Mouse (Mus musculus): ENCODE data around the gene Lrrc58. TPM values are rescaled to one million over a fixed set of nuclear protein-coding genes. Genes with fewer than 3 reads are reported as not detected.

The Lrrc58 gene
- polyA plus RNA-seq, 1 experiment from 2014 or later, result 53.6 TPM

DNA sequence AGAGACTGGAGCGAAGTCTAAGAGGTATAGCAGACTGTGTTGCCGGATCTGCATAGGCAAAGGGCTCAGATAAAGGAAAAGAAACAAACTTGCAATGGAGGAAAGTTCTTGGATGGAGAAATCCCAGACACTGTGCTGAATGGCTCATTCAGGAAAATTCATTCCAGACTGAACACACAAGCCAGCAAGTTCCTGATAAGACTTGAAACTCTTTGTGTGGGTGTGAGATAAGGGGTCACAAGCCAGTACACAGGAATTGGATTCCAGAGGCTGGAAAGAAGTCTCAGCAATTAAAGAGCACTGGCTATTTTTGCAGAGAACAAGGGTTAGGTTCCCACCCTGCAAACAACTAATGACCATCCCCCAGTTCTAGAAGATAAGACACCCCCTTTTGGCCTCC lies 25.8 kb downstream of the Lrrc58 start:
- 7% methylated on average over 2 of the region's 2 CpGs for WGBS
- no peak overlapping the region for H3K4me3 ChIP-seq
- no peaks in the 10 kb centered on the region for H3K9me3 ChIP-seq (replicated peaks)
- H3K9ac ChIP-seq, result no peak overlapping the region
- H3K4me1 ChIP-seq (replicated peaks), result peaks cover 39% of the 10 kb centered on the region
- 0 out of 2 replicates have a peak, but pooled peaks cover 4% of the 10 kb centered on the region for H3K36me3 ChIP-seq
- H3K27ac ChIP-seq (ENCODE audit: poor library complexity, severe bottlenecking), result peak overlapping the region; percentile 95
- H3K4me2 ChIP-seq, result peak overlapping the region; percentile 22
- ATAC-seq (ENCODE audit: insufficient number of reproducible peaks, low FRiP score), result peak; percentile 88
- no peaks in the 10 kb centered on the region for H3K27me3 ChIP-seq (replicated peaks)

GRCm38 (mm10) chr16:37898790-37899189 lies 30.6 kb downstream of the Lrrc58 start:
- H3K27ac ChIP-seq (ENCODE audit: poor library complexity, severe bottlenecking), result no peak overlapping the region
- 83% methylated on average over 5 of the region's 5 CpGs for WGBS

DNA sequence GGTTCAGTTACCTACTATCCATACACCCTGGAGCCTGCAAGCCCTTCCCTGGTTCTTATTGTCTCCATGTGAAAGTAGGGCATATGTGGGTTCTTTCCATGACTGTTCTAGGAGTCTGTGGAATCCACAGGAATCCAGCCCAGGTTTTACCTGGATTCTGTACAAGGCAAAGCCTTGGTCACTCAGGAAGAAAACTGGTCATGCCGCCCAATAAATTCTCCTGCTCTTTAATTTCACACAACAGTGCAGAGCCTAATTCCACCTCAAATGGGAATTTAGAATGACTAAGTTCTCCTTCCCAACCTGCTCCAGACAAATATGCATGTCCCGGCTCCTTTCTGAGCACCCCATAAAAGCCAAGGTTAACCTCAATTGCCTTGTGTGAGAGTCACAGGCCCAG lies 31.2 kb downstream of the Lrrc58 start:
- Histone ChIP-seq H3K27ac (ENCODE audit: poor library complexity, severe bottlenecking) (no peak overlapping the region), H3K9ac (no peak overlapping the region), H3K4me1 (replicated peaks) (peaks cover 19% of the 10 kb centered on the region), H3K9me3 (replicated peaks) (no peaks in the 10 kb centered on the region), H3K4me2 (no peak overlapping the region), H3K4me3 (no peak overlapping the region), H3K27me3 (replicated peaks) (no peaks in the 10 kb centered on the region), H3K36me3 (no peaks in the 10 kb centered on the region)
- no peak for ATAC-seq (ENCODE audit: insufficient number of reproducible peaks, low FRiP score)
- WGBS, result 47% methylated on average over 2 of the region's 2 CpGs

More at GRCm38 (mm10) chr16:37898790-37899189, 30.6 kb downstream of the Lrrc58 start:
- peaks cover 24% of the 10 kb centered on the region for H3K4me1 ChIP-seq (replicated peaks)
- H3K36me3 ChIP-seq, result no peaks in the 10 kb centered on the region
- H3K9me3 ChIP-seq (replicated peaks), result no peaks in the 10 kb centered on the region
- no peak overlapping the region for H3K4me3 ChIP-seq
- no peak for ATAC-seq (ENCODE audit: insufficient number of reproducible peaks, low FRiP score)
- no peak overlapping the region for H3K4me2 ChIP-seq
- H3K9ac ChIP-seq, result no peak overlapping the region
- H3K27me3 ChIP-seq (replicated peaks), result no peaks in the 10 kb centered on the region

DNA sequence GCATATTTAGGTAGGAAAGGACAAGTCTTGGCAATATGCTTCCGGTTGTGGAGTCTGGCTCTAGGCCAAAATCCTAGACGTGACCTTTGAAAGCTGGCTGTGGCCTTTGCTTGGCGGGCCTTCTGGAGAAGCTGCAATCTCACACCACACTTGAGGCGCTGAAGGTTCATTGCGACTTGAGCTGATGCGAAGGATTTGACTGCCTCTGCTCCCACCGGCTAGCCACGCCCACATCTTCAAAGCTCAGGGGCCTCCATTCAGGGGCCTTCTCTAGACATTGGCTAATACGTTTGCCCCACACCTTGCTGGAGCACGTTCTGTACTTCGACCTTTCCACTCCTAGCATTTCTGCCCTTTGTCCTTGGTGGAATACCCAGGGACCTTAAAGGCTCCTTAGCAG lies 33.1 kb downstream of the Lrrc58 start:
- H3K27me3 ChIP-seq (replicated peaks), result no peaks in the 10 kb centered on the region

GRCm38 (mm10) chr16:37906456-37906855 lies 38.3 kb downstream of the Lrrc58 start:
- Histone ChIP-seq H3K9me3 (replicated peaks) (0 out of 2 replicates have a peak, but pooled peaks cover 5% of the 10 kb centered on the region), H3K4me3 (no peak overlapping the region), H3K4me2 (no peak overlapping the region), H3K27me3 (replicated peaks) (0 out of 2 replicates have a peak, but pooled peaks cover 4% of the 10 kb centered on the region), H3K9ac (no peak overlapping the region), H3K4me1 (replicated peaks) (peaks cover under 1% of the 10 kb centered on the region; the same call in 1 of the 2 replicates), H3K36me3 (no peaks in the 10 kb centered on the region), H3K27ac (ENCODE audit: poor library complexity, severe bottlenecking) (no peak overlapping the region)
- ATAC-seq (ENCODE audit: insufficient number of reproducible peaks, low FRiP score), result no peak
- 88% methylated on average over 3 of the region's 3 CpGs for WGBS

More for the DNA sequence above, 33.1 kb downstream of the Lrrc58 start:
- H3K36me3 ChIP-seq, result no peaks in the 10 kb centered on the region
- 0 out of 2 replicates have a peak, but pooled peaks cover 5% of the 10 kb centered on the region for H3K9me3 ChIP-seq (replicated peaks)
- H3K27ac ChIP-seq (ENCODE audit: poor library complexity, severe bottlenecking), result no peak overlapping the region
- H3K4me2 ChIP-seq, result no peak overlapping the region
- 44% methylated on average over 11 of the region's 11 CpGs for WGBS
- H3K4me3 ChIP-seq, result no peak overlapping the region
- H3K4me1 ChIP-seq (replicated peaks), result peaks cover 11% of the 10 kb centered on the region
- no peak for ATAC-seq (ENCODE audit: insufficient number of reproducible peaks, low FRiP score)
- no peak overlapping the region for H3K9ac ChIP-seq

DNA sequence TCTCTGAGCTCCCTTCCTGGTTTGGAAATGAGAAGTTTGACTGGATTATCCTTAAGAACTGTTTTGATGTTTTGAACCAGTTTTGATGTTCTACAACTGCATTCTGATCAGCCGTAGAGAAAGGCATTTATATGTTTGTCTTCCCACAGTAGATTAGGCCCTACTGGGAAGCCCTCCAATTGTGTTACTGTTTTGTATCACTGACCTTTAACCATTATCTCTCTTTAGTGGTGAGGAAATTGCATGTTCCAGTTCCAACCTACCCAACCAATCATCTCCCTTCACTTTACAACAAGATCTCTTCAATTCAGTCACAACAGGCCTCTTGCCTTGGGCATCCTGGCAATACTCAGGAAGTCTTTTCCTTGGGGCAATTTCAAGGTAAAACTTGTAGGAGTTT lies 42.9 kb downstream of the Lrrc58 start:
- peaks cover 21% of the 10 kb centered on the region for H3K27me3 ChIP-seq (replicated peaks)
- 49% methylated on average over 1 of the region's 1 CpGs for WGBS
- no peak overlapping the region for H3K27ac ChIP-seq (ENCODE audit: poor library complexity, severe bottlenecking)
- no peak overlapping the region for H3K4me2 ChIP-seq
- no peak for ATAC-seq (ENCODE audit: insufficient number of reproducible peaks, low FRiP score)
- H3K4me3 ChIP-seq, result no peak overlapping the region
- H3K36me3 ChIP-seq, result no peaks in the 10 kb centered on the region
- H3K9me3 ChIP-seq (replicated peaks), result no peaks in the 10 kb centered on the region
- no peak overlapping the region for H3K9ac ChIP-seq
- H3K4me1 ChIP-seq (replicated peaks), result no peaks in the 10 kb centered on the region

DNA sequence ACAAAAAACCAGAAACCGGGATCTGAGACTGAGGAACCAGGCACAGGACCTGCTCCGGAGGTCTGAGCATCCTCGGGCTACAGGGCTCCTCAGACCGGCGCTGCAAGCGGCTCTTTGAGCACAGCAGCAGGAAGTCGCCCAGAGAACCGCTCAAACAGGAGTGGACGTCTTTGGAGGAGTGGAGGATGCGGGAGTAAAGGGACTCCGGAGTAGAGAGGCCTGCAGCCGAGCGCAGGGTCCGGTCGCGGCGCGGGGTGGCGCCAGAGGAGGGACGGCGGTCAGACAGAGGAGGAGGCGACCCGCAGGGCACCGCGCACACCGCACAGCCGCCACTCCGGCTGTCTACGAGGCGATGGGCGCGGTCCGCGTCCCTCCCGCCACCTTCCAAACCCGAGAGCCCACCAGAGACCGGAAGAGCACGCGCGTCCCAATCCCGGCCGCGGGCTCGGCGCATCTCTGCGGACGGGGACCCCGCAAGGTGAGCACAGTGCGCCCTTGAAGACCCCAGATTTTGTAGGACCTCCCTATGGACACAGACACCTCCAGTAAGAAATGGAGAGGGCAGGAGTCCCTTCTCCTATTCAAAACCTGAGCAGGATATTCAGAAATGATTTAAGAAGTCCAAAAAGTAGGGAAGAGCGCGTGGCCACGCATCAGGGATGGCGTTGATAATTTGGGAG lies 48.1 kb downstream of the Lrrc58 start, which contains the start of gene Gpr156:
Gene Gpr156 (plus strand): TSS at position 359 of the 680 bp plus-strand sequence.
- peak within 1 kb of the TSS; percentile 51 for H3K4me3 ChIP-seq
- H3K4me2 ChIP-seq, result peak within 1 kb of the TSS; percentile 82
- no peaks in the 10 kb centered on the region for H3K4me1 ChIP-seq (replicated peaks)
- H3K27me3 ChIP-seq (replicated peaks), result peaks cover 16% of the 10 kb centered on the region
- no peak for ATAC-seq (ENCODE audit: insufficient number of reproducible peaks, low FRiP score)
- H3K36me3 ChIP-seq, result no peaks in the 10 kb centered on the region
- no peaks in the 10 kb centered on the region; the same call in 1 of the 2 replicates for H3K9me3 ChIP-seq (replicated peaks)
- WGBS, result 3% methylated on average over 53 of the region's 53 CpGs
- peak within 1 kb of the TSS; percentile 63 for H3K9ac ChIP-seq
- no peak within 1 kb of the TSS for H3K27ac ChIP-seq (ENCODE audit: poor library complexity, severe bottlenecking)

GRCm38 (mm10) chr16:37916818-37917201 lies 48.6 kb downstream of the Lrrc58 start:
- no peaks in the 10 kb centered on the region; the same call in 1 of the 2 replicates for H3K9me3 ChIP-seq (replicated peaks)
- H3K9ac ChIP-seq, result no peak overlapping the region
- peak overlapping the region; percentile 51 for H3K4me3 ChIP-seq
- H3K27me3 ChIP-seq (replicated peaks), result peaks cover 16% of the 10 kb centered on the region
- peak overlapping the region; percentile 82 for H3K4me2 ChIP-seq
- no peak overlapping the region for H3K27ac ChIP-seq (ENCODE audit: poor library complexity, severe bottlenecking)
- no peak for ATAC-seq (ENCODE audit: insufficient number of reproducible peaks, low FRiP score)
- 26% methylated on average over 7 of the region's 7 CpGs for WGBS
- H3K4me1 ChIP-seq (replicated peaks), result no peaks in the 10 kb centered on the region
- no peaks in the 10 kb centered on the region for H3K36me3 ChIP-seq

- 83% methylated on average over 6 of the region's 6 CpGs for WGBS
- no peaks in the 10 kb centered on the region for H3K36me3 ChIP-seq
- no peak overlapping the region for H3K27ac ChIP-seq (ENCODE audit: poor library complexity, severe bottlenecking)
- ATAC-seq (ENCODE audit: insufficient number of reproducible peaks, low FRiP score), result no peak
- no peak overlapping the region for H3K4me2 ChIP-seq
- H3K27me3 ChIP-seq (replicated peaks), result peaks cover 16% of the 10 kb centered on the region
- no peaks in the 10 kb centered on the region for H3K4me1 ChIP-seq (replicated peaks)
- no peak overlapping the region for H3K4me3 ChIP-seq
- H3K9me3 ChIP-seq (replicated peaks), result no peaks in the 10 kb centered on the region; the same call in 1 of the 2 replicates
- no peak overlapping the region for H3K9ac ChIP-seq
These were observed 50.8 kb downstream of the Lrrc58 start for GRCm38 (mm10) chr16:37919000-37919399.

GRCm38 (mm10) chr16:37920842-37921409 lies 52.7 kb downstream of the Lrrc58 start:
- peaks cover 4% of the 10 kb centered on the region; the same call in 1 of the 2 replicates for H3K4me1 ChIP-seq (replicated peaks)
- no peak overlapping the region for H3K4me2 ChIP-seq
- H3K27ac ChIP-seq (ENCODE audit: poor library complexity, severe bottlenecking), result no peak overlapping the region
- ATAC-seq (ENCODE audit: insufficient number of reproducible peaks, low FRiP score), result no peak
- 61% methylated on average over 8 of the region's 8 CpGs for whole genome bisulfite sequencing
- no peaks in the 10 kb centered on the region; the same call in 1 of the 2 replicates for H3K9me3 ChIP-seq (replicated peaks)
- H3K36me3 ChIP-seq, result no peaks in the 10 kb centered on the region
- H3K4me3 ChIP-seq, result no peak overlapping the region
- H3K27me3 ChIP-seq (replicated peaks), result no peaks in the 10 kb centered on the region; the same call in 1 of the 2 replicates
- no peak overlapping the region for H3K9ac ChIP-seq

- H3K4me3 ChIP-seq, result no peak overlapping the region
- no peaks in the 10 kb centered on the region for H3K9me3 ChIP-seq (replicated peaks)
- H3K27ac ChIP-seq (ENCODE audit: poor library complexity, severe bottlenecking), result no peak overlapping the region
- peaks cover 9% of the 10 kb centered on the region; the same call in 1 of the 2 replicates for H3K4me1 ChIP-seq (replicated peaks)
- no peaks in the 10 kb centered on the region for H3K27me3 ChIP-seq (replicated peaks)
- ATAC-seq (ENCODE audit: insufficient number of reproducible peaks, low FRiP score), result no peak
- no peaks in the 10 kb centered on the region for H3K36me3 ChIP-seq
- no peak overlapping the region for H3K9ac ChIP-seq
- H3K4me2 ChIP-seq, result peak overlapping the region; percentile 1; the same call in 1 of the 2 replicates
- WGBS, result 20% methylated on average over 7 of the region's 7 CpGs
These were observed 57.9 kb downstream of the Lrrc58 start for GRCm38 (mm10) chr16:37926087-37926486.

All from heart, embryonic 12.5 days (tissue).